Mouse (Mus musculus): ENCODE data around the gene Whamm. TPM values are rescaled to one million over a fixed set of nuclear protein-coding genes. Genes with fewer than 3 reads are reported as not detected.

Whamm gene
- total RNA-seq, 1 experiment = 10.7 TPM

DNA sequence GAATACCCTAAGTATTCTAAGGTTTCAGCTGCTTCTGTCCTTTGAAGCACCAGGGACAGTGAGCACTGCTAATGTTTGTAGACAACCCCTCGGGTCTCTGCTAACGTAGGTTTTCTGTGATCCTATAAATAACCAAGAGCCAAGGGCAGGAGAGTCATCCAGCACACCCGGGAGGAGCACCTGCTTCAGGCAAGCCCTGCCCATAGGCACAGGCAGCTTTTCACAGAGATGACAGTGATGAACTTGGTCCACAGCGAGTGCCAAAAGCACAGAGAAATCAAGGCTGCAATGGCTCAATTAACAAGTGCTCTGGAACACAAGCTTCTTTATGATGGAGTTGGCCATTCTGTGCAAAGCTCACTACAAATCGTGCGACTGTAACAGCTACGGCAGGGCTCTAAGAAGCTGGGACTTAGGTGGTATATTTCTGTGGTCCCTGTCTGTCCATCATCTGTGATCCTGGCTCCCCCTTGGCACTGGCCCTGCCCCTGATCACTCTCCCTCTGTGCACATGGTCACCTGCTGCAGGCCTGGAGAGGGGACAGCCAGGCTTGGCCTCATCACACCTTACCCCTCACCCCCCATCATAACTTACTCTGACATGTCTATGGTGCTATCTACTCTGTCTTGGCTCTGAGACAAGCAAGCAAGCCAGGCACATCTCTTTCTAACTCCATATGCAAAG lies 73.6 kb downstream of the Whamm start:
- H3K4me3 ChIP-seq (ENCODE audit: insufficient read depth in 1 of 2, low read depth in 1 of 2, low read length in 2 of 2, poor library complexity in 1 of 2, severe bottlenecking in 1 of 2) = no peak overlapping the region
- in situ Hi-C loops (cut with MboI; ENCODE audit: low sequenced_read_pairs in 2 of 2, unreplicated experiment in 2 of 2) = no loop called here
- TF ChIP-seq ZC3H11A (IDR thresholded peaks at IDR 0.05; ENCODE audit: borderline replicate concordance, low read depth, low read length) = no peak
- no peak for TF ChIP-seq MAFK (IDR thresholded peaks at IDR 0.05; ENCODE audit: insufficient read depth, low read depth, low read length)
- TF ChIP-seq CHD2 (IDR thresholded peaks at IDR 0.05; ENCODE audit: low read depth, low read length) = no peak
- no peak for TF ChIP-seq ZNF384 (IDR thresholded peaks at IDR 0.05; ENCODE audit: low read depth, low read length)
- no peak for TF ChIP-seq HCFC1 (IDR thresholded peaks at IDR 0.05; ENCODE audit: borderline replicate concordance, insufficient read depth, low read length)
- no peaks in the 10 kb centered on the region for H3K36me3 ChIP-seq (ENCODE audit: control insufficient read depth, insufficient read depth, low read length, poor library complexity, severe bottlenecking)
- H3K4me1 ChIP-seq (ENCODE audit: control insufficient read depth in 2 of 2, insufficient read depth in 2 of 2, low read length in 2 of 2, poor library complexity in 1 of 2) = no peaks in the 10 kb centered on the region
- no peak overlapping the region for H3K27ac ChIP-seq (ENCODE audit: insufficient read depth, low read depth, low read length, poor library complexity, severe bottlenecking)
- H3K9me3 ChIP-seq (ENCODE audit: control insufficient read depth, insufficient read depth, low read depth, low read length) = no peaks in the 10 kb centered on the region
- DNase-seq (ENCODE audit: low read depth, low spot score) = no peak
- no peak overlapping the region for H3K9ac ChIP-seq (ENCODE audit: insufficient read depth, low read depth, low read length, poor library complexity, severe bottlenecking)

Other genes with a start within 250 kb of the Whamm start
- 3,128 and 3,434 TPM in 2 replicates for gene Rps17, start 226.0 kb upstream of the Whamm start, total RNA-seq (2012; rRNA removed)
- gene Cpeb1, start 115.8 kb upstream of the Whamm start, total RNA-seq (2012; rRNA removed) = 2.3 and 5.8 TPM in 2 replicates
- 3.8 and 5.3 TPM in 2 replicates for gene Ap3b2, start 77.3 kb upstream of the Whamm start, total RNA-seq (2012; rRNA removed)
- 0.62 TPM in 1 of 2 replicates, not detected in the other for gene BC048679, start 73.0 kb upstream of the Whamm start, total RNA-seq (2012; rRNA removed)
- gene Fsd2, start 4.3 kb upstream of the Whamm start, total RNA-seq (2012; rRNA removed) = 0.05 and 0.09 TPM in 2 replicates
- 4.4 and 6.5 TPM in 2 replicates for gene Homer2, start 136.3 kb downstream of the Whamm start, total RNA-seq (2012; rRNA removed)
- 15.4 and 23.3 TPM in 2 replicates for gene Ramac, start 191.7 kb downstream of the Whamm start, total RNA-seq (2012; rRNA removed)
- 27.1 and 36.1 TPM in 2 replicates for gene 3110040N11Rik, start 218.2 kb downstream of the Whamm start, total RNA-seq (2012; rRNA removed)

Data from ES-E14 (cell line).